Mouse (Mus musculus): ENCODE measurements around the gene Cbx7. TPM values are rescaled to one million over a fixed set of nuclear protein-coding genes. Genes with fewer than 3 reads are reported as not detected.
"Not testable (repeated sequence)": the region's sequence is repeated elsewhere in the genome, so short reads cannot be mapped to it uniquely, and the experiment has no call there.

Gene Cbx7
- total RNA-seq, 2 experiments from 2014 or later: 62.3 to 62.7 TPM

DNA sequence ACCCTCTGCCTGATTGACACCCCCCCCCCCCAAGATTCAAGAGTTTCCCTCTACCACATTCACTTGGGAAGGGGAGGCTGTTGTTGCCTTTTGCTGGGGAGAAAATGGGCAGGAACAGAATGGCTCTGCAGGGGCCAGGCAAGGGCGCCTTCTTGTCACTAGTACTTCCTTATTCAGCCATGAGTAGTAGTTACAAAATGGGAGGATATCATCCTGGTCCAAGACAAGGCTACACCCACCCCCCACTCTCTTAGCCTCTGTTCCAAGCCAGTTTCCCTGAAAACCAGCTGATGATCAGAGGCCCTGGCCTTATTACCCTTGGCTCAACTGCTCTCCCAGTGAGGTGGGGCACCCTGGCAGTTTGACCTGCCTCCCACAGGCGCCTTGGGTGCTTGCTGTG lies 42.2 kb downstream of the Cbx7 start:
- DNase-seq (ENCODE audit: low spot score in 2 of 2): no peak

DNA sequence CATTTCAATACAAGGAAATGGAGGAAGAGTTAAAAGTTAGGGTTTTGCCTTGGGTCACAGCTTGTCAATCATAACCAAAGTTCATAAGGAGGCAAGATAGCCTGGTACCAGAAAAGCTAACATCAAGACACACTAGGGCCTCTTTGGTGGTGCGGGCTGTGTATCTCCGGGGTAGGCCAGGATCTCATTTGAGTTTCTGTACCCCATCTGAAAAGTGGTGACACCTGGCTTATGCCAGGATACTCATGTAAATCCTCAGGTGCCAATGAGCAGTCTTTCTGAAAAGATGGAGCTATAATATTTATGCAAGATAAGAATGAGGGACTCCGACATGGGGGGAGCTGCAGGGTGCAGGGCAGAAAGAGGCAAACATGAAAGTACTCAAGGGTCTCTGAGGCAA lies 42.6 kb downstream of the Cbx7 start:
- no peak for DNase-seq (ENCODE audit: low spot score in 2 of 2)

- DNase-seq (ENCODE audit: low spot score in 2 of 2): peak; percentile 91 to 98
Observed at GRCm38 (mm10) chr15:79927637-79928122, 43.2 kb downstream of the Cbx7 start.

GRCm38 (mm10) chr15:79926856-79927416 lies 44.0 kb downstream of the Cbx7 start:
- peak in 1 of 2 experiments; percentile 42 for DNase-seq (ENCODE audit: low spot score in 2 of 2)

GRCm38 (mm10) chr15:79919787-79920186 lies 51.1 kb downstream of the Cbx7 start:
- no peak for DNase-seq (ENCODE audit: low spot score in 2 of 2)

DNA sequence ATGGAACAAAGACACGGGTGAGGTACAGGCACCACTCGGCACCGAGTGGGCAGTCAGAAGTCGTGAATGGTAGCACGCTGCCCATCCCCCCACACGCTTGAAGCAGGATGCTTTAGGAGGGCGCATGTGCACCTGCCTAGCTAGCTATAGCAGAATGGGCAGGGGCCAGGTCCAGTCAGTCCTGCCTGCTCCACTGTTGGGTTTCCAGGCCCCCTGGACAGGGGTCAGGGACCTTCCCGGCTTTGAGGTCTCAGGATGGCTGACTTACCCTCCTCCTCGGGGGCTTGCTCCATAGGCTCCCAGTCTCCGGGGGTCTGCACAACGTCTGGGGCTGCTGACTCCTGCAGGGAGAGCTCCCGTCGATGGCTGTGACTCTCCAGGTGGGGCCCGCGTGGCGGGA lies 52.4 kb downstream of the Cbx7 start:
- DNase-seq (ENCODE audit: low spot score in 2 of 2): no peak

GRCm38 (mm10) chr15:79917111-79917720 lies 53.7 kb downstream of the Cbx7 start:
- DNase-seq (ENCODE audit: low spot score in 2 of 2): no peak

DNA sequence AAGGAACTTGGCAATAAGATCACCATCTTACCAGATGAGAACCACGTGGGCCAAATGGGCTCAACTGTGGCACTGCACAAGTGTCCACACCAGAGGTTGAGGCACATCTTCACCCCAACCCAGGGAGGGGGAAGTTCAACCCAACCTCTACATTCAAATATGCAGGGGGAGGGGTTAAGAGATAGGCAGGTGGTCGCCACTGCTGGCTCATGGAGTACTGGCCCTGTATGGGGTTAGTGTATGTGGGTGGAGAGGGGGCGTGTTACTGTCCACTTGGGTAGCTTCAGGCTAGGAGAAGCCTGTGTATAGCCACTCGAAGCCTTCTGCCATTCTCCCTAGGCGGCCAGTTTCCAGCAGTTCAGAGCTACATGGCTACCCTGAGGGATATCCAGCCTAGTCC lies 54.8 kb downstream of the Cbx7 start:
- DNase-seq (ENCODE audit: low spot score in 2 of 2): no peak

DNA sequence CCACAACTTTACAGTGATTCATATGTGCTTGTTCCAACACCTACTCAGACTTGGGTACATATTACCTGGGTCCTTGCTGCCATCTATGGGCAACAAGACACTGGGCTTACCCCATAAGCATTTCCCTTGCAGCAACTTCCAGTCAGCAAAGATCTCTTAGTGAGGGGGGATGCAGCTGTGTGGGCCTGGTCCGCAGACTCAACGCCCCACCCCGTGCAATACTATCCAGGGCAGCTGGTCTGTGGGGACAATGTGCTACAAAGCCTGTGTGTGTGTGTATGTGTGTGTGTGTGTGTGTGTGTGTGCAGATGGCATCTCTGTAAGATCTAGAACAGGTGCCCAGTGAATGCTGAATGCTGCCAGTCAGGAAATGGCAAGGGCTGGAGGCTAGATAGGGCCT lies 56.6 kb downstream of the Cbx7 start:
- peak in 1 of 2 experiments; percentile 43 for DNase-seq (ENCODE audit: low spot score in 2 of 2)

- DNase-seq (ENCODE audit: low spot score in 2 of 2): no peak
Observed at GRCm38 (mm10) chr15:79913761-79914346, 57.1 kb downstream of the Cbx7 start.

GRCm38 (mm10) chr15:79911339-79911738 lies 59.6 kb downstream of the Cbx7 start:
- peak in 1 of 2 experiments; percentile 59 for DNase-seq (ENCODE audit: low spot score in 2 of 2)

DNA sequence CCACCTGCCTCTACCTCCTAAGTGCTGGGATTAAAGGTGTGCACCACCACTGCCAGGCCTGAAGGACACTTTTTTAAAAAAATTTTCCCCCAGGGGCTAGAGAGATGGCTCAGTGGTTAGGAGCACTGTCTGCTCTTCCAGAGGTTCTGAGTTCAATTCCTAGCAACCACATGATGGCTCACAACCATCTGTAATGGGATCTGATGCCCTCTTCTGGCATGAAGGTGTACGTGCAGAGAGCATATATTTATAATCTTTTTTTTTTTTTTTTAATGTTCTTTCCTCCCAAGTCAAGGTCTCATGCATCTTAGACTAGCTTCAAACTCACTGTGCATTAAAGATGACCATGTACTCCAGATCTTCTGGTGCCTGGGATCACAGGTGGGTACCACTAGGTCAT lies 60.1 kb downstream of the Cbx7 start:
- not testable (repeated sequence) for DNase-seq (ENCODE audit: low spot score in 2 of 2)

DNA sequence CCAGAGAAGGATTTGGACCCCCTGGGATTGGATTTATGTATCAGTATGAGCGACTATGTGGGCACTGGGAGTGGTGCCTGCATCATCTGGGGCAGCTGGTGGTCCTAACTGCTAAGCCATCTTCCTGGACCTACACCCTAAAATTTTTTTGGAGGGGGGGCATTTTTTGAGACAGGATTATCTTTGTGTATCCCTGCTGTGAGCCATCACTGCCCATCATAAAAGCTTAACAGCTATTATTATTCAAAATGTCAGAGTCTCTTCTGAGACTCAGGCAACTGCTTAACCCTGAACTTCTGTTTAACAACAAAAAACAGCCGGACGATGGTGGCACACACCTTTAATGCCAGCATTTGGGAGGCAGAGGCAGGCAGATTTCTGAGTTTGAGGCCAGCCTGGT lies 61.9 kb downstream of the Cbx7 start:
- not testable (repeated sequence) for DNase-seq (ENCODE audit: low spot score in 2 of 2)

- no peak for DNase-seq (ENCODE audit: low spot score in 2 of 2)
Observed at GRCm38 (mm10) chr15:79906855-79907254, 64.1 kb downstream of the Cbx7 start.

GRCm38 (mm10) chr15:79905211-79905610 lies 65.7 kb downstream of the Cbx7 start:
- no peak for DNase-seq (ENCODE audit: low spot score in 2 of 2)

GRCm38 (mm10) chr15:79904678-79905077 lies 66.2 kb downstream of the Cbx7 start:
- not testable (repeated sequence) for DNase-seq (ENCODE audit: low spot score in 2 of 2)

GRCm38 (mm10) chr15:79903963-79904362 lies 67.0 kb downstream of the Cbx7 start:
- DNase-seq (ENCODE audit: low spot score in 2 of 2): no peak

DNA sequence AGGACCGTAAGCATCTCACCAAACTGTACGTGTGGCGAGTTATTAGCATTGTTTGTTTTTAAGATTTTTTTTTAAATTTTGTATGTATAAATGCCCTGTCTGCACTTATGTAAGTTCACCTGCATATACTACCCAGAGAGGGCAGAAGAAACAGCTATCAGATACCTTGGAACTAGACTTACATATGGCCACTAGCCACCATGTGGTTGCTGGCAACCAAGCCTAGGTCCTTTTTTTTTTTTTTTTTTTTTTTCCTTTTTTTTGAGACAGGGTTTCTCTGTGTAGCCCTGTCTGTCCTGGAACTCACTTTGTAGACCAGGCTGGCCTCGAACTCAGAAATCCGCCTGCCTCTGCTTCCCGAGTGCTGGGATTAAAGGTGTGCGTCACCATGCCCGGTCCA lies 67.8 kb downstream of the Cbx7 start:
- DNase-seq (ENCODE audit: low spot score in 2 of 2): not testable (repeated sequence)

DNA sequence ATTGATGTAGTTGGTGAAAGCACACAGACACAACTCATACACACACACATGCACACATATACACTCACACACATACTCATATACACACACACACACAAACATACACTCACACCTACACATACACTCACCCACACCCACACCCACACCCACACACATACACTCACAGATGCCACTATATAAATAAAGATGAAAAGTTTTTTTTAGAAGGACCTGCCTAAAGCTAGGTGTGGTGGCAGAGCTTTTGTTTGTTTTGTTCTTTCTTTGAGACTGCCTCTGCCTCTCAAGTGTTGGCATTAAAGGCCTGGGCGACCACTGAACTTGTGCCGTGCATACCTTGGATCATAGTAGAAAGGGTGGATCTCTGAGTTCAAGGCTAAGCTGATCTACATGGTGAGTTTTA lies 69.5 kb downstream of the Cbx7 start:
- no peak for DNase-seq (ENCODE audit: low spot score in 2 of 2)

GRCm38 (mm10) chr15:79900751-79901150 lies 70.2 kb downstream of the Cbx7 start:
- DNase-seq (ENCODE audit: low spot score in 2 of 2): no peak

DNA sequence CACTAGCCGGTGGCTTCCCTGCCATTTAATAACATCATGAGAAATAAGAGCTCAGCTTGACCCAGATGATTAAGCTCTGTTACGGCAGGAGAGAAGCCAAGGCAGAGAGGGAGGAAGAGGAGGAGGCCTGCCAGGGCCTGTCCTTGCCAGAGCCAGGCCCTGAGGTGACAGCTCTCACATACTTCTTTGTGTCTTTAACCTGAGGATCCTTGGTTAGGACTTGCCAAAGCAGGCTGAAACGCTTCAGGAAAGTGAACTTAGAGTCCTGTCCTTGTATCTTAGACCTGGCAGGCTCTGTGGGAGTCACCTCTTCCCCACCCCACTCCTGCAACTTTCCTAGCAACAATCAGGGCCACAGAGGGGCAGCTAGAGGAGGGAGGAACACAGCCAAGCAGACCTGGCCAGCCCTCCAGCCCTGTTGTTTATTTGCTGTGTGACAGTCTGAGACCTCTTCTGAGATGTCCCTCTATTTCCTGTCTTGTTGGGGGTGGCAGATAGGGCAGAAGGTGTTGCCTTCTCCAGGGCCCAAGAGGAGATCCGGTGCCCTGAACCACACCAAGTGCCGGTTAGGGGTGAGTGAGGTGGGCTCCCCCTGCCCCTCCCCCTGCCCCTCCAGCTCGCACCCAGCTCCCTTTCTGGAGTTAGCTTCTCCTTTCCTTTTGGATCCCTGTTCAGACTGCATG lies 71.0 kb downstream of the Cbx7 start:
- no peak for DNase-seq (ENCODE audit: low spot score in 2 of 2)

GRCm38 (mm10) chr15:79898988-79899387 lies 71.9 kb downstream of the Cbx7 start:
- no peak for DNase-seq (ENCODE audit: low spot score in 2 of 2)
